In genomic region chr2:172782686-172783085, GRCm38 (mm10) we compare ENCODE assay signal across 24 mouse cellular contexts.
"Had no signal": no experiment of that assay in that cellular context is flagged by ENCODE, and none has a peak within 500 bp of the region (broad histone marks: within the 10 kb centered on the region; RNA-seq: fewer than 3 reads in every experiment).

No protein-coding gene starts in this region.

- H3K4me1 ChIP-seq: liver, embryonic 13.5 days had no signal

- DNase-seq: gastrocnemius, postnatal 14 days; gastrocnemius, postnatal 36 days; heart, adult 11 months; heart, adult 2 months; heart, postnatal 14 days; heart, postnatal 36 days; kidney, adult 11 months; kidney, adult 2 months; kidney, adult 9 months; kidney, postnatal 14 days; kidney, postnatal 36 days; layer of hippocampus, adult 9-11 months; liver; liver, embryonic 13.5 days had no signal

- H3K36me3 ChIP-seq: heart, embryonic 13.5 days; heart, embryonic 15.5 days; hindbrain, embryonic 13.5 days; hindbrain, embryonic 15.5 days; kidney, embryonic 15.5 days; limb, embryonic 10.5 days; limb, embryonic 12.5 days; liver, embryonic 13.5 days had no signal

- H3K9me3 ChIP-seq: heart, embryonic 15.5 days; hindbrain, embryonic 13.5 days; hindbrain, embryonic 15.5 days had no signal

- H3K27ac ChIP-seq: heart, adult 2 months; heart, embryonic 13.5 days; heart, embryonic 15.5 days; hindbrain, embryonic 13.5 days; hindbrain, embryonic 15.5 days; hindbrain, postnatal 0 days; kidney, embryonic 15.5 days; kidney, postnatal 0 days; left cerebral cortex, adult 2 months; limb, embryonic 10.5 days; limb, embryonic 12.5 days; liver, embryonic 13.5 days had no signal

- H3K4me3 ChIP-seq: heart, adult 2 months; heart, embryonic 13.5 days; heart, embryonic 15.5 days; hindbrain, embryonic 13.5 days; hindbrain, embryonic 15.5 days; kidney, embryonic 15.5 days; left cerebral cortex, adult 2 months; limb, embryonic 10.5 days; limb, embryonic 12.5 days; liver, embryonic 13.5 days had no signal
